Mouse (Mus musculus) olfactory bulb, adult 2 months (tissue): ENCODE measurements at regions not wholly inside any gene's neighbourhood (a gene's known extent, or its start where the extent isn't known, plus 50 kb on each side); places are given as distances from the start of the nearest gene placed in this dataset.

Source experiments
- CTCF ChIP-seq: fragments of 200-500 bp; IDR thresholded peaks from 2 replicates; pipeline ENCODE4 v1.5.1; 2012; ENCODE audit warnings: low read depth, mild to moderate bottlenecking, low read length, moderate library complexity; ENCODE audit not compliant: insufficient read depth
- POLR2A ChIP-seq: fragments of 200-500 bp; IDR thresholded peaks from 2 replicates; pipeline ENCODE4 v1.6.1; 2012; ENCODE audit warnings: mild to moderate bottlenecking, low read depth, low read length, moderate library complexity; ENCODE audit not compliant: insufficient read depth

DNA sequence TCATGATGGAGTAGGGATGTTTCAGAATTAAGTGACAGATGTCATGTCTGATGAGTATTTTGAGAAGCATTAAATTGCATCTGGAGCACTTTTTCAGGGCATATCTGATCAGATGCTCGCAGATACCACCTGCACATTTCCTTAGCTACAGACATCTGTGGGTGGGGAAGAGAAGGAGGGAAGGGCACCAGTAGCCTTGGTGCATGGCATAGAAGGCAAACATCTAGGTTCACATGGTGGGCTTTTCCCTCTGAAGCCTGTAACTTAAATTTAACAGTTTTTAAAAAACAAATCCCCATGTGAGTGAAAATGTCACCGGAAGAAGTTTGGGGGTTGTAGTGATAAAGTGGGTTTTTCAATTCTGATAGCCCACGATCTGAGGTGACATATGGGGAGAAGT lies 267.1 kb upstream of the Ptger4 start:
- no peak for TF ChIP-seq CTCF
- no peak for TF ChIP-seq POLR2A
